Mouse (Mus musculus) bone marrow macrophage, adult 2 months (primary cell): Measurements from ENCODE around the gene Pcbp3. TPM values are rescaled to one million over a fixed set of nuclear protein-coding genes. Genes with fewer than 3 reads are reported as not detected.

Source experiments
- H3K27ac ChIP-seq: 2 replicates; pipeline ENCODE4 v1.5.1; 2012; ENCODE audit warnings: low read depth, low read length; ENCODE audit not compliant: insufficient read depth
- H3K4me1 ChIP-seq: 2 replicates; pipeline ENCODE4 v1.6.1; 2012; ENCODE audit warnings: low read length; ENCODE audit not compliant: control insufficient read depth, insufficient read depth
- H3K4me3 ChIP-seq: 2 replicates; pipeline ENCODE4 v1.5.1; 2012; ENCODE audit warnings: mild to moderate bottlenecking, low read length, moderate library complexity; ENCODE audit not compliant: insufficient read depth
- CTCF ChIP-seq: IDR thresholded peaks from 2 replicates; pipeline ENCODE4 v1.5.1; 2012; ENCODE audit warnings: low read depth, mild to moderate bottlenecking, low read length, moderate library complexity
- POLR2A ChIP-seq: IDR thresholded peaks from 2 replicates; pipeline ENCODE4 v1.6.1; 2012; ENCODE audit warnings: mild to moderate bottlenecking, low read depth, low read length, borderline replicate concordance
- polyA plus RNA-seq: library from polyadenylated mRNA; stranded (reverse); fragments of >200 nt; gene quantifications from 2 replicates; pipeline ENCODE4 v1.2.4, GENCODE M21; 2012; ENCODE audit not compliant: missing spikeins, insufficient read depth, insufficient read length

Pcbp3 gene
- polyA plus RNA-seq, 1 experiment, result 6.1 TPM

DNA sequence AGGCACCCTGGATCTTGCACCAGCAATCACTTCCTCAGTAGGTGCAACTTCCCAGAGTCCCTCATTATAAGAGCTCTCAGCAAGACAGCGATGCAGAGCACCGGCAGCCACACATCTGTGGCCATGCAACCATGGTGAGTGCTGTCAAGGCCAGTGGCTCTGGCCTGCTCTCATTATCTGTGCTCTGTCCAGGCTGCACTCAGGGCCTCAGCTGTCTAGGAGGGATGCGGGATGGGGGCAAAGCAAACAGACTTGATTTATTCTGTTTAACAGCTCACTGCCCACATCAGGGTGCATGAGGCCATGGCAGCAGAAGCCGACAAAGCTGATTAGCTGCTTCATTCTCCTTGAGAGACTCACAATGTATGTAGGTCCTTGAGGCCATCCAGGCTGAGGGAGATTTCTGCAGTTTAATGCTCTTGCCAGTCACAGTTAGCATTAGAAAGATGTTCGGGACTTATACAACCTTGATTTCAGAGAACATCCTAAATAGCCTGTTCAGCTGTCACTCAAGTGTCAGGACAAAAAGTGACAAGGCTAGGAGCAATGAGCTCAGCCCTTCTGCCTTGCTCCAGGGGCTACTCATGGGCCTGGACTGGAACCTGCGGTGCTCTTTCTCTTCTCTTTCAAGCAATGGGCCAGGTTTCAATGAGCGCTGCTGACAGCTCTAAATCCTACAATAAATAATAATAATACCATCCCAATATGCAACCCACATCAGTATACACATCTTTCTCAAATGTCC is 151.6 kb downstream of the Pcbp3 start:
- H3K27ac ChIP-seq, result no peak overlapping the region
- no peak overlapping the region for H3K4me3 ChIP-seq
- H3K4me1 ChIP-seq, result peaks cover 2% of the 10 kb centered on the region; the same call in 1 of the 2 replicates
- no peak for TF ChIP-seq POLR2A
- TF ChIP-seq CTCF, result no peak

DNA sequence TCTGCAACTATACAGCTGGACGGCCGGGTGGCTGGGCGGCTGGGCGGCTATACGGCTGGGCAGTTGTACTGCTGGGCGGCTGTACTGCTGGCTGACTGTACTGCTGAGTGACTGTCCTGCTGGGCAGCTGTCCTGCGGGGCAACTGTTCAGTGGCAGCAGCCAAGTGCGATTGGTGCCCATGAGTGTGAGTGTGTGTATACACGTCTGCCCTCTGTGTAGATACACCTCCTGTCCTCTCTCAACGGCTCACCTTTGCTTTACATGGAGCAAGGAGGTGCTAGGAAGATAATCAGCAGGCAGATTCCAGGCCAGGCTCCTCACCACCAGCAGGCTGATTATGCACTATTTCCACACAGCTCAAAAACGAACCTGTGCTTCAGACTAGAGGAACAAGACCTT is 152.2 kb downstream of the Pcbp3 start:
- TF ChIP-seq POLR2A (no peak), CTCF (no peak)
- peaks cover 2% of the 10 kb centered on the region; the same call in 1 of the 2 replicates for H3K4me1 ChIP-seq
- H3K4me3 ChIP-seq, result no peak overlapping the region
- no peak overlapping the region for H3K27ac ChIP-seq

DNA sequence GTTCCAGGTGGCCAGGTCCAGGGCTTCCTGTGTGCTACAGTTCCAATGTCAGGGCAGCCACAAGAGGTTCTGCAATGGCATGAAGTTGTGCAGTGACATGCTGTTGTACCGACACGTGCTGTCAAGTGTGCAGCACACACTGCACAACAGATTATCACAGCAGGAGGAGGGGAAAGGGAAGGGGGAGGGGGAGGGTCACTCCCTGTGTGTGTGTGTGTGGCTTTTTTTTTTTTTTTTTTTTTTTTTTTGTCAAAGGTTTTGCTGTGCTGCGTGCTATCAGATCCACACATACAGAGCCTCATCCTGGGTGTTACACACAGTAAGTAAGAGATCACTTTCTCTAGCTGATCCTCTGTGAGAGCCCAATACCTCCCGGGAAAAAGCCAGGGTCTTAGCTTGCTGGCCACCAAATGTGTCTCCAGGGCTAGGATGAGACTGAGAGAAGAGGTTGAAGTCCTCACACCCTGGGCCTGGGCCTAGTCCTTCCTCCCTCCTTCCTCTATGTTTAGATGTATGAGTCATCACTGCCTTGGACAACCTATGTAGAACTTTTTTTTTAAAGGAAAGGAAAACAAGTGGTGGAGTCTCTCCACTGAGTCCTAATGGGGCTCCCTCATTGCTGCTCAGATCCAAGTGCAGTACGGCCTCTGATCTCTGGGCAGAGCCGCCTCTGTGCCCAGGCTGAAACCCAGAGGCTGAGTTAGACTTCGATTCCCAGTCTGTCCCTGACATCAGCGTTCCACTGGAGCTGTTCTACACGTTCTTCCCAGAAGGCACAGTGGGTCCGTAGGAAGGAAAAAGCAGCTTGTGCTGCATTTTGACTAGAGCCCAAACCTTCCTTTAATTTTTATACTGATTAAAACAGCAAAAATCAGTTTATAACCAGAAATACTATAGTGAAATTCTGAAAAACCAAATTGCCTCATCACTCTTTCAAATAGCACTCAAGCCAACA is 153.0 kb downstream of the Pcbp3 start:
- TF ChIP-seq CTCF (no peak), POLR2A (no peak)
- H3K4me1 ChIP-seq, result peaks cover 2% of the 10 kb centered on the region; the same call in 1 of the 2 replicates
- H3K4me3 ChIP-seq, result no peak overlapping the region
- H3K27ac ChIP-seq, result no peak overlapping the region

DNA sequence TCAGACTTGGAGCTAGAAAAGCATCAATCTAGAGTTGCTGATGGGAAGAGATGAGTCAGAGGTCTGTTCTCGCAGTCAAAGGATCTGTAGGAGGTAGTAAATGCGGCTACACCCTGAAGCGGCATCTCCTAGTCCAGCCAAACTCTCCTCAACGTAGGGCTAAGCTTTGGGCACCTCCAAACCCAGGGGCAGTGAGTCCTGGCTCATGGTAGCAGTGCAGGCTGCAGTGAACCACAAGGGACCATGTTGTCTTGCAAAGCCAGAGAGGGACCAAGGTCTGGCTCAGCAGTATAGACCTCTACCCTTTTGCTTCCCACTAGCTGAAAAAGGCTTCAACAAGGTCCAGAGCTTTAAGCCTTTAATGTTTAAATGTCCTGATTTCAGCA is 159.2 kb downstream of the Pcbp3 start:
- Histone ChIP-seq H3K4me3 (no peak overlapping the region), H3K4me1 (peaks cover 7% of the 10 kb centered on the region), H3K27ac (no peak overlapping the region)
- TF ChIP-seq POLR2A, result no peak

DNA sequence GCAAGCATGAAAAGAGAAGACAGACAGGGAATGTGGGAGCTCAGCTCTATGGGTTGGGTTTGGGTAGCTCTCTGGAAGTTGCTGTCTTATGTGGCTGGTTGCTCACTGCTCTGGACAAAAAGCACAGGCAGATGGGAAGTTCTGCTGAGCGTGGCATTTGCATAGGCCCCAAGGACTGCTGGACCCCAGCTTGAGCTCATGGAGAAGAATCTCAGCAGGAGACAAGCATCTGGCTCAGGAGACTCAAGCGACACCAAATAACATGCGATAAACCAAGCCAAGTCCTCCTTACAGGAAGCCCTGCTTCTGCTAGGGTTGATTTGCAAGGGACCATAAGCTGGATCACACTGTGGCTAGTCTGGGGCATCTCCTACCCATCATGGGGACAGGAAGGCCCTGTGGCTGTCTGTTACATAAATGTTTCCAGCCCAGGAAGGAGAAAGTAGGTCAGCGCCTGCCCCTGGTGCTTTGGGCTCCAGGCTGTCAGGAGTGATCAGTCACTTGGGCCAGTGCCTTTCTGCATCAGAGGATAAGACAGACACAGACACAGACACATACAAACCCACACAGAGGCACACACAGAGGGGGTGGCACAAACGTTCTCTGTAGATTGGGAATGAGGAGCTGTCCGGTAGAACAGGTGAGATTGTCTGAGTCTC is 159.7 kb downstream of the Pcbp3 start:
- Histone ChIP-seq H3K27ac (no peak overlapping the region), H3K4me3 (no peak overlapping the region), H3K4me1 (peaks cover 7% of the 10 kb centered on the region)
- no peak for TF ChIP-seq CTCF
- TF ChIP-seq POLR2A, result no peak

DNA sequence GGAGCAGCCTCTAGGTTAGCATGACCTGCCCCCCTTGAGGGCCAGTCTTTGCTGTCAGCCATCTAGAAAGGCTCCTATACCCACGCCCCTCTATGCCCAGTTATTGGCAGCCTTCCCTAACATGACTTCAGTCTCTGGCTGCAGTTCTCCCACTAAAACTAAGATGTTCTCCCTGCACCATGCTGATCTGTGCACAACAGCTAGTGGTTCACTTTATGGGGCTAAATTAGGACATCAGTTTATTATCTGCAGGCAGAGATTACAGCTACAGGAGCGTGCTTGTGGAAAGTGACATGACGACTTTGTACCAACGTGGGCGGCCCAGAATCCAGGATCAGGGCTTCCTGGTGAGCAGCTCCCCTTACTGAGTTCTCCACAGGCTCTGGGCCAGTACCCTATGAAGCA is 160.4 kb downstream of the Pcbp3 start:
- Histone ChIP-seq H3K4me1 (peaks cover 7% of the 10 kb centered on the region), H3K27ac (no peak overlapping the region), H3K4me3 (no peak overlapping the region)
- TF ChIP-seq POLR2A (no peak), CTCF (no peak)

DNA sequence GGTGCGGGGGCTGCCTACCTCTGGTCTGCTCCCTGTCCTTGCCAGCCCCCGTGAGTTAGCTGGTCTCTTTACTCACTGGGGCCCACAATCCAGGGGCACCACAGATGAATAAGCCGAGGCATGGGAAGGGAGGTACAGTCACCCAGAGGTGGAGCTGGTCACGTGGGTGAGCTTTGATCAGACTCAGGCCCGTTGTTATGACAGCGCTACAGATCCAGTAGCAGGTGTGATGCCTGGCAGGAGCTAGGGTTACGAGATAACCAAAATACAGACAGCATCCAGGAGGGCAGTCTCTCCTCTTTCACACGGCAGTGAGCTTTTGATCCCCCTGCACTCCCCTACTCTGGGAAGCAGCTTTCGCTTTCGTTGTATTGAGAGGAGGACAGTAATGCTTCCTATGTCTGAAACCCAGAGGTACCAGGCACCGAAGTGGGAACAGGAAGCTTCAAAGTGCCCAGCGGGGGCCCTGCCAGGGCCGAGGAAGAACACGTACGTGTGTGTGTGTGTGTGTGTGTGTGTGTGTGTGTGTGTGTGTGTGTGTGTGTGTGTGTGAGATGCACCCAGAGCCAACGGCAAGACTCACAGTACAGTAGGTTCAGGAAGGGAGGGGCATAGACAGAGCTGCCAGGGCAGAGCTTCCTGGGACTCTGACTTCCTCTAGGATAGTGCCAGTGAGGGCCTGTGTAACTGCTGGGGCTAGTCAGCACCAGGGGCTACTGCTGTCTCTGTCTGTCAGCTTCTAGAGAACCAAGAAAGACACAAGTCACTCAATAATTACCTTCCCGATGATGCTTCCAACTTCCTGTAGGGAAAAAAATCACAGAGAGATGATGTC is 162.7 kb downstream of the Pcbp3 start:
- no peak for TF ChIP-seq POLR2A
- no peak for TF ChIP-seq CTCF
- Histone ChIP-seq H3K27ac (no peak overlapping the region), H3K4me1 (peaks cover 7% of the 10 kb centered on the region), H3K4me3 (no peak overlapping the region)

DNA sequence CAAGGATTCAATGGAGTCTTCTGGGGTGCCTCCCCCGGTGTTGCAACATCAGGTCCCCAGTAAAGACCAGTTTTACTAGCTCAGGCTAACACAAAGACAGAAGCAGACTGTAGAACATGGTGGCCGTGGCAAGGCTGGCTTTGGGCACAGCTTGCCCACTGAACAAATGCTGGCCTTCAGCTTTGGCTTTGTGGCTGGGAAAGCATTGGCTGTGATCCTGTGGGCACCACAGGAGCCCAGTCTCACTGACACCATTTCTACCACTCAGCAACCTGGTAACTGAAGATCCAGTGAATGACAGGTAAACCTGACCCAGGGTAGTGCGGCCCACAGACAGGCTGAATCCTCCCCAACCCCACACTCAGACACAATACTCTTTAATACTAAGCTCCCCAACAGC is 167.6 kb downstream of the Pcbp3 start:
- no peak overlapping the region for H3K4me3 ChIP-seq
- H3K4me1 ChIP-seq, result peaks cover under 1% of the 10 kb centered on the region; the same call in 1 of the 2 replicates
- H3K27ac ChIP-seq, result no peak overlapping the region
- no peak for TF ChIP-seq POLR2A
- no peak for TF ChIP-seq CTCF

DNA sequence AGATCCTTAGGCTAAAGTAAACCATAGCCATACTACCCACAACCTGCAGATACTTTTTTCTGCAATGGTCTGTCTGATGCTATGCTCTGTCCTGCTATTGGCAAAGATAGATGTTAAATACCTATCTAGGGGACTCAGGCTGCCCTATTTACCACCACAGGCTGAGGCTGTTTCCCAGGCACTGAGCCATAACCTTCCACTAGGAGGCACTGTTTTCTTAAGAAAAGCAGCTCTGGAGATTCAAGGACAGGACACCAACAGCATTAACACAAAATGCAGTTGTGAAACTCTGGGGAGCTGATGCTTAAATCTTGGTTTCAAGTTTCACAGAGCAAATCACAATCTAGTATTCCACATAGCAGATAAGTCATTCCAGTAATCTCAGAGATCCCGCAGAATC is 170.2 kb downstream of the Pcbp3 start:
- H3K27ac ChIP-seq, result no peak overlapping the region
- no peaks in the 10 kb centered on the region for H3K4me1 ChIP-seq
- TF ChIP-seq CTCF (no peak), POLR2A (no peak)
- H3K4me3 ChIP-seq, result no peak overlapping the region
